Mouse (Mus musculus): ENCODE measurements around the gene Usp15.
A peak's percentile ranks its signal among the peaks of the same experiment; 100 is the strongest.

The Usp15 gene

DNA sequence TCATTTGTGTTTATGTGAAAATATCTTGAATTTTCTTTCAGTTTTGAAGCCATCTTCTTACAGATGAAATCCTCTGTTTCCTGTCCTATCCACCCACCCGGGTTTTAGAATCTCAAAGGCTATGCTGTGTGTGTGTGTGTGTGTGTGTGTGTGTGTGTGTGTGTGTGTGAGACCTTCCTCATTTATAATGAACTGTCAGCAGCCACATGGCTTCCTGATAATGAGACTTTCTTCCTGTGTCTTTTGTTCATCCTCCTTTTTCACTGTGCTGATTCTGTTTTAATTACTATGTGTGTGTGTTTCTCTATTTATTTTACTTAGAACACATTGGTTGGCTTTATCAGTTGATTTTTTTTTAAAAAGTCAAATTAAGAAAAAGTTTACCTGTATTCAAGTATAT is 95.5 kb downstream of the Usp15 start:
- DNase-seq (ENCODE audit: low read depth) = no peak

DNA sequence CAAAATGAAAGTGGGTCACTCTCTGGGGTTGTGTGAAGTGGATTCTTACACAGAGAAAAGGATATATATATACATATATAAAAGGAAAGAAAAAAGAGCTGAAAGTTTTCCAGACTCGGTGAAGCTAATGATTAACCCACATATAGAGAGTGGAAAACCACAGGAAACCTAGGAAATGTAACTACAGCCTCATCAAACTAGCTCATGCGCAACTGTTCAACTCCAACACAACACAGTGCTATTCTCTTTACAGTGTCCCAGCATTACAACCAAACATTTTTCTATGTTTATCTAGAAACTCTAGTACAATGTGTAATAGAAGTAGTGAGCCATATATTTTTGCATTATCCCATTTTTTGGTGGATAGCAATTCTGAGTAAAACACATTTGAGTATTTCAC is 96.2 kb downstream of the Usp15 start:
- no peak for DNase-seq (ENCODE audit: low read depth)

DNA sequence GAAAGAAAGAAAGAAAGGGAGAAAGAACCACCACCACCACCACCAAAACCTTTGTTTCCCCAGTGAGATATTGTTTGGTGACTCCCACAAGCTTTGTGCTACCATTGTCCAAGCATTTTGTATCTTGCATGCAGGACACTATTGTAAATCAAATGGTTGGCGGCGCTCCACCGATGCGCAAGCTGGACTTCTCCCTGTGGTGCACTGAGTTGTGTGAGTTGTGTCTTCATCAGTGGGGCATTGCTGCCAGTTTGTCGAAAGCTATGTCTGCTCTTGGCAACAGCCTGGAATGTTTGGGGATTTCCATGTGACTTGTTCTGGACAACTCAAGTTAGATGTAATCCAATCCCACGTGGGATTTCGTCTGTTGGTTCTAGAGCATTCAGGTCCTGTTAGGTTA is 102.3 kb downstream of the Usp15 start:
- no peak for DNase-seq (ENCODE audit: low read depth)

DNA sequence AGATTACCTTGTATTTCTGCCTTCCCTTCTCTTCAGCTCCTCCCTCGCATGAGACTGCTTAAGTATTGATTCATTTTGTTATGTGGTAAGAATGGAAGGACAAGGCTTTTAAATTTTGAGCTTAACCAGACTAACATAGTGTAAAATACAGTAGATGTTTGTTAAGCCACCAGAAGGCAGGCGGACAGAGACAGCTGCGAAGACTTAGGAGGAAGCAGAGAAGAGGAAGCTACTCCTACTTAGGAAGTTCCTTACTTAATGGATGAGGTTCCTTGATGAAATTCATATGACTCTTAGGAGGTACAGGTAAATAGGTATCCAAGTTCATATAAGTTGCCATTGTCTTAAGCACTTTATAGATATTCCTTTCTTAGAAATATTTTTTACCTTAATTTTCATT is 104.2 kb downstream of the Usp15 start:
- no peak for DNase-seq (ENCODE audit: low read depth)

DNA sequence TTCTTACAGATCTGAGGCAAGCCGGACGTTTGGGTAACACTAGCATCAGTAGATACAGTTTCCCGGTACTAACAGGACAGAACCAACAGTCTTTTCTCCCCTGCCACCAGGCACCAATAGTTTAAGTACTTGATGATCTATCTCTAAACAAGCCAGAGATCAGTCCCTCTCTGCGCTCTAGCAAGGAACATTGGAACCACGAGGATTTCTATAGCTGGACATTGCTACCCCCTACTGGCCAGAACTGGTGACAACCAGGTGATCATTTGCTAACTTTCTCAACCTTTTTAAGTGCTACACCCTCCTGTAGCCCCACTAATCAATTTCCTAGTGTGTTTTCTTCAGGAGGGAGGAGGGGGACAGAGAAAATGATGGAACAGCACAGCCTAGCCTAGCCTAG is 105.1 kb downstream of the Usp15 start:
- peak; percentile 36 for DNase-seq (ENCODE audit: low read depth)

DNA sequence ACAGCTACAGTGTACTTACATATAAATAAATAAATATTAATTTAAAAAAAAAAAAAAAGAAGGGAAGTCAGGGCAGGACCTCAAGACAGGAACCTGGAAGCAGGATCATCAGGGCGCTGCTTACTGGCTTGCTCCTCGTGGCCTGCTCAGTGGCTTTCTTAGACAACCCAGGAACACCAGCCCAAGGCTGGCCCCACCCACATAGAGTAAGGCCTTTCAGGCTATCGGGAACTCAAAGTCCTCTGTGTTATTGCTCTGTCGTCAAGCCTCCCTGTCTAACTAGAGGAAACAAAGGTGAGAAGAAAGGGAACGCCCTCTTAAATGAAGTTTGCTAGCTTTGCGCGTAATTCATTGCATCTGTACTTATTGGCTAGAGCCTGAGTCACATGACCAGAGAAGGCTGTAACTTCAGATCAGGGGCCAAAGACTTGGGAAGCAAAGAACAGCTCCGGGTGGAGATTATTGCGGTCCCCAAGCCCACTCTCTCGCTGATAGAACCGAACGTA is 107.3 kb downstream of the Usp15 start:
- no peak for DNase-seq (ENCODE audit: low read depth)

DNA sequence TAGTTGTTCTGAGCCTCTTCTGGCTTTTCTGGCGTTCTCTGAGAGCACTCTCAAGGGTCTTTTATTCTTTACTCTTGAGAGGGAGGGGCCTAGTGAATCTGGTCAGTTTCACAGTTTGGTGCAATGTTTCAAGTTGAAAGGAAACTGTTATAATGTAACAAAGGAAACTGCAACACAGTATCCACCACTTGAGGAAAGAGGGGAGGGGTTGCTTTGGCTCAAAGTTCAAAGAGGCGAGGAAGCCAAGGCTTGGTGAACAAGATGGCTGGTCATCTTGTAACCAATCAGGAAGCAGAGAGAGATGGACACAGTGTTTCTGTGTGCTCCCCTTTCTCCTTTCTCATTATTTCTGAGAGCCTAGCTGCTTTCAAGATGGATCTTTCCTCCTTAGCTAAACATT is 109.9 kb downstream of the Usp15 start:
- DNase-seq (ENCODE audit: low read depth) = no peak

DNA sequence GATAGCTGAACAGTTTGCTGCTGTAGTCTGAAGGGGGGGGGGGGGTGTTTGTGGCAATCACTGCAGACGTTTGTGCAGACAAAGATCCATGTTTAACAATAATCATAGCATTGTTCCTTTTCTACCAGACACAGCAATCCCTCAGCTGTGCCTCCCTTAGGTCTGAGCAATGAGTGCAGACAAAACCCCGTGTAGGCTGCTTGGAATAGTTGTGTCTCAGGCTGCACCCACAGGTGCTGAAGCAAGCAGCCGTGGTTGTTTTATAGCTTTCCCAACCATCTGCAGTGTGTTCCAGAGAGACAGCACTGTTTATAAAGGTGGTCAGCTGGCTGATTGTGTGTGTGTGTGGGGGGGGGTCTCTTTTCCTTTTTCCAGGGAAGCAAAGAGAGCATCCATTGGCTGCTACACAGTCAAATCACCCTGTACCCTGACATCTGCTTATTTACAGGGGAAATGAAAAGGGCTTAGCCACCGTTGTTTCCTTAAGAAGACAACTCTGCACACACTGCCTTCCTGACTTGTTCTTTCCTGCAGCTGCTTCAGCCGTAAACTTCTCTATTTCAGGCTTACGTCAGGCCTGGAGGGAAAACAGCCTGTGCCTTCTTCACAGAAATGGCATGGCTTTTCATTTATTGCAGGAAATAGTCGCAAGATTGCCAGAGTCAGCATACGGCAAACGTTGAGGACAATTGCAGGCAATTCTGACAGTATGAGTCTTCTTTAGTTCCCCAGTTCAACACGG is 111.7 kb downstream of the Usp15 start:
- DNase-seq (ENCODE audit: low read depth) = no peak

DNA sequence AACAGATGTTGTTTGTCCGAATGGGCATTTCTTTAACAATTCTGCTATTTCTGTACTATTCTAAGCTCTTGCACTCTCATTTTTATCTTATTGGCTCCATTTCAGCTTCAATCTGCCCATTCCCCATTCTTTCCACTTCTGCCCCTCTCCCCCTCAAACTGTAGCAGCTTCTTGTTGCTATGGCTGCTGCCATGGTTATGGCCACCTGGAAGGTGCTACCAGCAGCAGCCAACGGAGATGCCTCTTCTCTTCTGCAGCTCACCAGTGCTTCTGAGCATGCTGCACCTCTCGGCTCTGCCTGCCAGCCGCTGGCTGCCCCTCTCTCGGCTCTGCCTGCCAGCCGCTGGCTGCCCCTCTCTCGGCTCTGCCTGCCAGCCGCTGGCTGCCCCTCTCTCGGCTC is 112.5 kb downstream of the Usp15 start:
- DNase-seq (ENCODE audit: low read depth) = no peak

DNA sequence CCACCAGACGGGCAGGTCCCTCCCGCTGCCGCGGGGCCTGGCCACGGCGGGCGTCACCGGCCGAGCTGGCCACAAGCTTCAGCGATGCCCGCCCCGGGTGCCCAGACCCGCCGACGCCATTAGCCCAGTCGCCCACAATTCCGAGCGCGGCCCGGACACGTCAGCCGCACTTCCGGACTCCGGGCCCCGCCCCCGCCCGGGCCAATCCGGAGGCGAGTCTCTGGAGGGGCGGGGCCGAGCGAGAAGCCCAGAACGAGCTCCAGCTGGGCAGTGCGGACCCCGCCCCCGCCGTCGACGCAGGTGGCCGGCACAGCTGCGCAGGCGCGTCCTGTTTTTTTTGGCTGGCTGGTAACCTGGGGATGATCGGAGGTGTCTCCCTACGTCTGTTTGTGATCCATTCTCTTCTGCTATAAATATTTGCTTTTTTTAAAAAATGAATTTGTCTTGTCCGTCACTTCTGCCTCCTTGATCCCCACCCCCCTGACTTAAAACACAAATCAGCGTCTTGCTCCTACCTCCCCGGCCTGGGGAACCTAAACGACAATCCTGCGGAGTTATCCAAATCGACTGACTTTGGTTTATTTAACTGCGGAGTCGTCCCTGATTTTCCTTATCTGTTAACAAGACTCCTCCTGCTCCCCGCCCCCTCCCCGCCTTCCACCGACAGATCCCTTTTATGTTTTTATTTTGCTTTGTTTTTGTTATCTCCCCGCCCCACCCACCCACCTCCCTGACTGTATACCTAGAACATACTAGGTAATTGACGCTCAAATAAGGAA is 120.4 kb downstream of the Usp15 start, which contains the start of gene Mon2:
TSS of gene Mon2 (minus strand) at position 261 of the 779 bp plus-strand sequence.
- DNase-seq (ENCODE audit: low read depth) = peak; percentile 74

DNA sequence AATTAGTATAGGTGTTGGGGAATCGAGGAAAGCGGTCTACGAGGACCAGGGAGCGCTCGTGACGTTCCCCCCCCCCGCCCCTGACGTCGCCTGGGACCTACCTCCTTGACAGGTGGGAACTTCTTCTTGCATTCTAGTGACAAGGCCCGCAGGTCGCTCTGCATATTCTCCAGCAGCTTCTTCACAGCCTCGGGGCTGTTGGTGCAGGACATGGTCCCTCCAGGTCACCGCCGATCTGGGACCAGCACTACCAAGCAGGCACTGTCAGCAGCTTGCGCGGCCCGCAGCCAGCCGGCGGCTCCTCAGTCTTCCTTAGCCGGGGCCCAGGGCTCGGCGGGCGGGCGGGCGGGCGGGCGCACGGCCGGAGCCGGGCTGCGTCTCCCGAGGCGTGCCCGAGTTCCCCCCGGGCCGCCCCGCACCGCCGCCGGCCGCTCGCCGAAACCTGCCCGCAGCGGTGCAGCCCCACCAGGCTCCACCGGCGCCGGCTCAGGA is 121.0 kb downstream of the Usp15 start:
- no peak for DNase-seq (ENCODE audit: low read depth)

DNA sequence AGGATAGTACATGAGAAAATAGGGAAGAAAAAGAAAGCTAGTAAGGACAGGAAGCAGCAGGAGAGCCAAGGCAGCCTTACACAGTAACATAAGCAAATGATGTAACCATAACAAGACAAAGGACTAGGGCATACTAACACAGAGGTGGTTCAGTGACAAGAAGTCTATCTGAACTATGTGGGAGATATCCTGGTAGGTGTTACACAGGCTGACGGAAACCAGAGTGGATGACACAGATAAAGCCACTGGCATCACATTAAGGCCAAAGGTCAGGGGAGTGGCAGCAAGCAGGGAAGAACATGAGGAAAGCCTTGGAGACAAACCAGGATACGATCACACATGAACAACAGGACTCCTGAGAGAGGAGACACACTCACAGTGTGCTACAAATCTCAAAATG is 124.8 kb downstream of the Usp15 start:
- DNase-seq (ENCODE audit: low read depth) = no peak

DNA sequence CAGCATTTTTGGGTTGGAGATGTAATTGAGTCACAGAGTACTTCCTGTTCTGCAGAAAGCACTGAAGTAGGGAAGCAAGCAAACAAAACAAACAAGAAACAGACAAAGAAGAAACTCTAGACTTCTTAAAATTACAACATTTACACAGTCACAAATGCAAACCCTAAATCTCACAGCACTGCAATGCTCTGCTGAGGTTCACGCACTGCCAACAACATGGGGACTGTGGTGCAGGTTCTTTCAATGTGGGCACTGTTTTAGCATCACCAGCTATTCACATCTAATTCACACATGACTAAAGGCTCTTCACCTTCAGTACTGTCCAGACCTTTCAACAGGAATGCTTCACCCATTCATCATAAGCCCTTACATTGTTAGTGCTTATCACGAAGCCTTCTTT is 133.8 kb downstream of the Usp15 start:
- no peak for DNase-seq (ENCODE audit: low read depth)

DNA sequence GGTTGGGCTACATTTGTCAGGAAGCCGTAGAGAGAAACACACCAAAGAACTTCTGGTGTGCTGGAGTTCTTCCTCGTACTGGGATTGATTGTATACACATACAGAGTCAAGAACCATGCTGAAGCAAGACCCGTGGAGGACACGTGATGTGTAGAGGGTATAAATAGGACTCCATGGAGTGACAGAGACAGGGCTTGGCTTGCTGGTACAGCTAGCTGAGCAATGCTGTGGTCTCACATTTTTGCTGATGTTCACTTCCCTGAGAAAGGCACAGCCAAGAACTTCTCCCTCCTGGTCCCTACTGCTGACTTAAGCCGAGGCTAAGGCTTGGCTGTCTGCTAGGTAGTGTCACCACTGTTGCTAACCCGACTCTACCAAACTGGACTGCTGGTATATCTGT is 136.0 kb downstream of the Usp15 start:
- no peak for DNase-seq (ENCODE audit: low read depth)

DNA sequence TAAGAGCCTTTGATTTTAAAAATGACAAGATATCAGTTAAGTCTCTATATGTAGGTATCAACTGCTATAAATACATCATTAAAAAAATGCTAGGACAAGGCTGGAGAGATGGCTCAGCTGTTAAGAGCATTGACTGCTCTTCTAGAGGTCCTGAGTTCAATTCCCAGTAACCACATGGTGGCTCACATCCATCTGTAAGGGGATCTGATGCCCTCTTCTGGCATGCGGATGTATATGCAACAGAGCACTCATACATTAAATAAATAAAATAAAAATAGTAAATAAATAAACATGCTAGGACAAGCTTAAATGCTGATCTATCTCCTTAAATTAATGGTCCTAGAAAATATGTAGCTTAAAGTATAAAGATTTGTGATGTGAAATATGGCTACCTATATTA is 139.7 kb downstream of the Usp15 start:
- DNase-seq (ENCODE audit: low read depth) = no peak

DNA sequence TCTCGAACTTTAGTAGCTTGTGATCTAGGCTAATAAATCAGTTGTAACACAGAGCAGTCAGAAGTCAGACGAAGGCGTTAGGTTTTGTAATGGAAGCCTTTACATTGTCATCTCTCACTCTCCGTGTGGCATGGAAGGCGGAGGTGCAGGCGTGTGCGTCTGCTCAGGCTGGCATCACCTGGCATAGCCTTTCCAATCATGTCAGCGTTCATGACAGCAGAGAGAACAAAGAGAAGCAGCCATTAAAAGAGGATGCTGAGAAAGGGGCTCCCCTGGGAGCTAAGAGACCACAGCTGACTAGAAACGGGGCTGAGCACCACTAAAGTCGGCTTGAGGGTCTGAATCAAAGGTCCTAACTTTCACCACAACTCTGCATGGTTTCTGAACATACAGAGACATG is 140.3 kb downstream of the Usp15 start:
- DNase-seq (ENCODE audit: low read depth) = no peak

DNA sequence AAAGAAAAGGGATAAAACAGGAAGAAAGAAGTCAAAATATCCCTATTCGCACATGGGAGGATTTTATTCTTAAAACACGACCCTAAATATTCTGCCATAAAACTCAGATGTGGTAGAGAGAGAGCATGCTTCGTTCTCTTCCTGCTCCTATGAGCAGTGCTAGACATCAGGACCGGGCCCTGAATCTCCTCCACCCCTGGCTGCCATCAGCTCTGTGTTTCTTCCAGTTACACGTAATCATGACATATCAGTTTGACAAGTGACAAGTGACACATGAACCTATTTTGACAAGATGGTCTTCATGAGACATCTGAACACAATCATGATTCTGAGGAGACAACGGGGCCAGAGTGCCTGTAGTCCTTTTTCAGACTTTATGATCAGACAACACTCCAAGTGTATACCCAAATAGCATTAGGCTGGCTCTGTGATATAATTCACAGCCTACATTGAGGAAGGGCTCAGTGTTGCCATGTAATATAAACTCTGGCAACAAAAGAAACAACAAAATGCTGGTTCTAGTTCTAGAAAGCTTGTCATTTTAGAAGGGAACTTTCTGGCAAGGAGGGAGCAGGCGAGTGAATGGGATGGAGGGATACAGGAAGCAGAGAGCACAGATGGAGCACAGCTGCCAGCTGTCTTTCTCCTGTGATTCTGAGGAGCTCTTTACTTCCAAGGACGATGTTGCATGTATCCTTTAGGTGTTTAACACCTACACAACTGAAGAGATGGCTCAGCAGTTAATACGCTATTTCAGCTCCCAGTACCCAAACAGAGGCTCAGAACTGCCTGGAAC is 141.4 kb downstream of the Usp15 start:
- DNase-seq (ENCODE audit: low read depth) = no peak
